In the genomic region with DNA sequence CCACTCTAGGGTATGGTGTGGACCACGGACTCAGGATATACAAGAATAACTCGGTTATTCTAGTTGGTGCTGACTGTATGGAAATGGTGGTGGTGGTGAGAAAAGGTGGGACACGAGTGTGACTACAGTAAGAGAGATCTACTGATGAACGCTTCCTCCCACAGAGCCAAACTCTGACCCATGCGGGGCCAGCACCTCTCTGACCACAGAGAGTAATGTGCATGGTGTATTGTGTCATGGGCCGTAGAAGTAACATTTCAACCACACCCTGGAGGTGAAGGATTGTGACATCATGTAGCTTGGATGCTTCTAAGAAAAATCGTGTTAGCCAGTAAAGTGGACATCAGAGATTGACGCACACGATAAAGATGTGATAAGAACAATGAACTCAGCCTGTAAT, we compare ENCODE assay signal across 31 mouse cellular contexts. TPM values are rescaled to one million over a fixed set of nuclear protein-coding genes. Genes with fewer than 3 reads are reported as not detected.
"Had no signal": no experiment of that assay in that cellular context is flagged by ENCODE, and none has a peak within 500 bp of the region (broad histone marks: within the 10 kb centered on the region; RNA-seq: fewer than 3 reads in every experiment).

No protein-coding gene starts in this region.

- H3K36me3 ChIP-seq: intestine, embryonic 15.5 days; limb, embryonic 10.5 days; limb, embryonic 13.5 days; liver, embryonic 12.5 days; liver, embryonic 15.5 days; lung, embryonic 15.5 days had no signal

- H3K27me3 ChIP-seq: intestine, embryonic 15.5 days; liver, embryonic 12.5 days; liver, embryonic 15.5 days; lung, embryonic 15.5 days had no signal

- DNase-seq: kidney, adult 2 months; kidney, postnatal 36 days; liver; lung, adult 18-20 months; lung, postnatal 10 days; midbrain, embryonic 14.5 days; right cerebral cortex, adult 18-20 months; right cerebral cortex, postnatal 14 days; right cerebral cortex, postnatal 4 days; thymus, adult 2 months; thymus, postnatal 14 days; thymus, postnatal 4 days had no signal

- H3K4me1 ChIP-seq: intestine, embryonic 15.5 days; limb, embryonic 10.5 days; limb, embryonic 13.5 days; liver, embryonic 12.5 days; liver, embryonic 15.5 days; lung, embryonic 15.5 days had no signal

- H3K27ac ChIP-seq: intestine, embryonic 15.5 days; kidney, postnatal 0 days; limb, embryonic 10.5 days; limb, embryonic 13.5 days; liver, embryonic 12.5 days; liver, embryonic 15.5 days; lung, embryonic 15.5 days; macrophage; stomach, postnatal 0 days had no signal

- ATAC-seq: intestine, embryonic 15.5 days; liver, embryonic 12.5 days had no signal

- H3K9me3 ChIP-seq: intestine, embryonic 15.5 days; limb, embryonic 10.5 days; limb, embryonic 13.5 days; liver, embryonic 12.5 days; liver, embryonic 15.5 days; lung, embryonic 15.5 days had no signal

- H3K4me3 ChIP-seq: intestine, embryonic 15.5 days; limb, embryonic 10.5 days; limb, embryonic 13.5 days; liver, embryonic 12.5 days; liver, embryonic 15.5 days; lung, embryonic 15.5 days; myocyte had no signal

- H3K9ac ChIP-seq: intestine, embryonic 15.5 days; limb, embryonic 13.5 days; liver, embryonic 12.5 days; liver, embryonic 15.5 days; lung, embryonic 15.5 days had no signal

- H3K4me2 ChIP-seq: intestine, embryonic 15.5 days; limb, embryonic 13.5 days; liver, embryonic 12.5 days; liver, embryonic 15.5 days; lung, embryonic 15.5 days; midbrain, embryonic 11.5 days had no signal

RNA-seq across cellular contexts. Expression of gene Rpl9-ps1, which starts 16.6 kb away (rescaled TPM):
- total RNA-seq: layer of hippocampus, postnatal 25 days; left cerebral cortex, adult 18-20 months; left cerebral cortex, postnatal 25 days; megakaryocyte-erythroid progenitor cell, adult 5-6 weeks had no signal
- polyA plus RNA-seq: intestine, embryonic 15.5 days; kidney, adult 2 months; kidney, embryonic 14.5 days; kidney, postnatal 0 days; limb, embryonic 10.5 days; limb, embryonic 13.5 days; liver, embryonic 12.5 days; liver, embryonic 15.5 days; lung, embryonic 15.5 days; macrophage; midbrain, embryonic 11.5 days; midbrain, embryonic 14.5 days; myocyte; neural tube, embryonic 11.5 days; neural tube, embryonic 14.5 days; stomach, embryonic 14.5 days; stomach, postnatal 0 days; thymus, adult 2 months had no signal

RNA-seq across cellular contexts. Expression of gene Ccl3, which starts 20.3 kb away (rescaled TPM):
- total RNA-seq: layer of hippocampus, postnatal 25 days; left cerebral cortex, adult 18-20 months; left cerebral cortex, postnatal 25 days had no signal
- polyA plus RNA-seq: myocyte; stomach, embryonic 14.5 days had no signal

RNA-seq across cellular contexts. Expression of gene Ccl4, which starts 33.6 kb away (rescaled TPM):
- total RNA-seq: layer of hippocampus, postnatal 25 days; left cerebral cortex, adult 18-20 months; left cerebral cortex, postnatal 25 days had no signal
- polyA plus RNA-seq: kidney, embryonic 14.5 days; midbrain, embryonic 11.5 days; myocyte had no signal
